Mouse (Mus musculus): ENCODE measurements around the gene Klhl33.

DNA sequence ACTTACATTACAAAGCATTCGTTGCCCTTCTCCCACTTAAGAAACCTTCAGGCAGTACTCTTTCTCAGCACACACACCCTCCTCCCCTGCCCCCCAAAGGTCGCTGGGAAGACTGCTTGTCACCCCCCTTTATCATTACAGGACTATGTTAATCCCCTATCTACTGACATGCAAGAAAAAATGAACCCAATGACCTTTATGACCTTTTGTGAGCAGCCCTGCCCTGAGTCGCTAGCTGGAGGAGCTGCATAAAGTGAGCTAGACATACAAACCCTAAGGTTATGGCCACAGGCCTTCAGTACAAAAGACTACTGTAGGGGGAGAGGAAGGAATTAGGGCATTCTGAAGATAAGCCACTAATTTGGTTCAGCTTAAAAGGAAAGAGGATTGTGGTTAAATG is 14.0 kb upstream of the Klhl33 start:
- TF ChIP-seq CTCF (IDR thresholded peaks at IDR 0.05; ENCODE audit: control insufficient read depth, insufficient read depth, insufficient read length) = no peak
- no peak for TF ChIP-seq MYOG (IDR thresholded peaks at IDR 0.05; ENCODE audit: control insufficient read depth, extremely low read depth, insufficient read length)
